Mouse (Mus musculus) embryonic stem cell, embryonic (primary cell): ENCODE results near the gene Fkbp1a.

Source experiments
- CTCF ChIA-PET, 4 experiments: fragments of 300-600 bp in 2 of 4; fragments of 350-600 bp in 2 of 4; sonication (Branson Sonifier 250); formaldehyde crosslinking; loops; one replicate each; lab custom pipeline; 2022; ENCODE audit warnings: inconsistent platforms in 2 of 4; lab: Charles Lee
- POLR2A ChIA-PET, 4 experiments: fragments of 300-600 bp in 2 of 4; fragments of 350-600 bp in 2 of 4; sonication (Branson Sonifier 250); formaldehyde crosslinking; loops; one replicate each; lab custom pipeline; 2022; ENCODE audit warnings: antibody characterized with exemption in 4 of 4, inconsistent platforms in 1 of 4; lab: Charles Lee

Gene Fkbp1a

GRCm38 (mm10) chr2:151536618-151536974, 5.7 kb upstream of the Fkbp1a start:
- ChIA-PET POLR2A (interaction anchor here in 2 of 4 experiments (0.6 to 1.9 kb wide), 4 partner anchors 12 to 17 kb away, joined by 3 to 7 read pairs (median 4); no protein-coding TSS in a partner anchor), CTCF (interaction anchor here in 1 of 4 experiments (0.5 kb wide), 1 partner anchor 44 kb away, joined by 4 read pairs; no protein-coding TSS in a partner anchor)

DNA sequence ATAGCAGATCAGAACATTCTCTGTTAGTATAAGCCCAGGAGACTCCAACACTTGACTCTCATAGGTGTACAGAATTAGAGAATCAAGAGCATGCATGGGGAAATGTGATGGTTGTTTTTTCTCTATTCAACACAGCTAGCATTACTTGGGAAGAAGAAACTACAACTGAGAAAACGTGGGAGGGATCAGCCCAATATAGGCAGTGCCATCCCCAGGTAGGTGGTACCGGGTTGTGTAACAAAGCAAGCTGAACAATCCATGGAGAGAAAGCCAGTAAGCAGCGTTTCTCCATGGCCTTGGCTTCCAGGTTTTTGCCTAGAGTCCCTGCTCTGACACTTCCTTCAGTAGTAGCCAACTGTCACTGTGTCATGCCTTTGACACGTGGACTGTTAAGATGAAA, 3.6 kb upstream of the Fkbp1a start:
- CTCF ChIA-PET: no interaction called here
- POLR2A ChIA-PET: interaction anchor here in 2 of 4 experiments (1.0 to 1.4 kb wide), 3 partner anchors 10 to 16 kb away, joined by 3 to 4 read pairs (median 4); no protein-coding TSS in a partner anchor

GRCm38 (mm10) chr2:151543063-151543895, 996 bp downstream of the Fkbp1a start:
- POLR2A ChIA-PET: interaction anchor here in 2 of 4 experiments (0.6 to 9.0 kb wide), 13 partner anchors 11 to 1040 kb away, joined by 3 to 98 read pairs (median 3); partner anchors contain the start of gene Snph (in 1 of the 2)
- CTCF ChIA-PET: interaction anchor here in 3 of 4 experiments (0.6 to 1.0 kb wide), 5 partner anchors 9 to 1029 kb away, joined by 3 to 5 read pairs (median 5); partner anchors contain the start of gene Defb21 (in 1 of the 3)

DNA sequence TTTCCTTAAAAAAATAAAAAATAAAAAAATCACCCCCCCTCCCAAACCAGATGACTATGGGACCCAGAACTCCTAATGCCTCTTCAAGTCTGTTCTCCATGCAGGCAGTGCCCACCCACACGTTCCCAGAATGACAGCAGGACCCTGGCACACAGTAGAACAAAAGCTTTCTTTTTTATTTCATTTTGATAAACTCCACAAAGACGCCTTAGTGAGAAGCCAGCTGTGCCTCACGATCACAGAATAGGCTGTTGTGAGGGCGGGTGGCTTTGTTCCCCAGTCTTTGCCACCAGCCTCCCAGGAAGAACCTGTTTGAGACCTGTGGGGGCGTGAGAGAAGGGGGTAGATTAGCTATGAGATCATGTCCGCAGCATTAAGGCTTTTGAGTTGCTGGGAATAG, 2.4 kb downstream of the Fkbp1a start:
- CTCF ChIA-PET: no interaction called here
- POLR2A ChIA-PET: interaction anchor here in 2 of 4 experiments (1.0 to 9.0 kb wide), 6 partner anchors 10 to 561 kb away, joined by 3 to 98 read pairs (median 6); partner anchors contain the start of genes Sdcbp2 (in 1 of the 2), Snph (in 1 of the 2) and Srxn1 (in 1 of the 2)

GRCm38 (mm10) chr2:151546571-151546970, 4.3 kb downstream of the Fkbp1a start:
- POLR2A ChIA-PET: interaction anchor here in 2 of 4 experiments (0.9 to 9.0 kb wide), 14 partner anchors 8 to 747 kb away, joined by 3 to 98 read pairs (median 3); partner anchors contain the start of genes Sdcbp2 (in 1 of the 2) and Tbc1d20 (in 1 of the 2)
- CTCF ChIA-PET: no interaction called here

- POLR2A ChIA-PET: interaction anchor here (0.5 to 9.0 kb wide), 15 partner anchors 8 to 1595 kb away, joined by 3 to 98 read pairs (median 3); partner anchors contain the start of gene Fkbp1a (in 1 of the 4)
These were observed 7.4 kb downstream of the Fkbp1a start for GRCm38 (mm10) chr2:151549615-151550121.

GRCm38 (mm10) chr2:151562930-151563921, 20.9 kb downstream of the Fkbp1a start:
- ChIA-PET CTCF (no interaction called here), POLR2A (interaction anchor here in 1 of 4 experiments (0.5 to 2.2 kb wide), 5 partner anchors 8 to 804 kb away, joined by 3 to 8 read pairs (median 3); no protein-coding TSS in a partner anchor)

More at GRCm38 (mm10) chr2:151549615-151550121, 7.4 kb downstream of the Fkbp1a start:
- CTCF ChIA-PET: no interaction called here

GRCm38 (mm10) chr2:151564006-151564405, 21.7 kb downstream of the Fkbp1a start:
- POLR2A ChIA-PET: interaction anchor here in 2 of 4 experiments (0.5 to 2.2 kb wide), 4 partner anchors 9 to 803 kb away, joined by 3 to 8 read pairs (median 6); no protein-coding TSS in a partner anchor
- CTCF ChIA-PET: no interaction called here

DNA sequence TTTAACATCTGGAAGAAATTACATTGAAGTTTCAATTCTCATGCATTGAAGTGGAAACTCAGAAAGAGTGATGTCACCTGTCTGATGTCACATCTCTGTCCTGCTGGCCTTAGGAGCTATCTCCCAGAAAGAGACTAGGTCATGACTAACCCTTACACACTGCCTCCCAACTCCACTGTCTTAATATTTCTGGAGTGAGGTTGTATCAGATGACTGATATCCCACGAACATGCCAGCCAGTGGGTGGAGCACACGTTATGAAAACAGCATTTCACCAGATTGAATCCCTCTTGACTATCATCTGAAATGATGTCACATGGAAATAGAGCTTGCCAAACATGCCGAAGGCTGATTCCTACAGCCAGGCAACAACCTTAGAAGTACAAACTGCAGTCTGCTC, 22.7 kb downstream of the Fkbp1a start:
- ChIA-PET CTCF (no interaction called here), POLR2A (interaction anchor here in 3 of 4 experiments (0.6 to 2.2 kb wide), 7 partner anchors 9 to 766 kb away, joined by 3 to 8 read pairs (median 3); no protein-coding TSS in a partner anchor)

- POLR2A ChIA-PET: interaction anchor here in 1 of 4 experiments (0.7 to 1.4 kb wide), 2 partner anchors 8 to 23 kb away, joined by 4 read pairs; no protein-coding TSS in a partner anchor
- CTCF ChIA-PET: no interaction called here
These were observed 24.6 kb downstream of the Fkbp1a start for GRCm38 (mm10) chr2:151566856-151567255.

- CTCF ChIA-PET: no interaction called here
- POLR2A ChIA-PET: interaction anchor here in 2 of 4 experiments (0.5 to 1.6 kb wide), 8 partner anchors 11 to 27 kb away, joined by 3 to 7 read pairs (median 4); partner anchors contain the start of gene Fkbp1a (in 1 of the 2)
These were observed 27.2 kb downstream of the Fkbp1a start for GRCm38 (mm10) chr2:151569452-151569851.

DNA sequence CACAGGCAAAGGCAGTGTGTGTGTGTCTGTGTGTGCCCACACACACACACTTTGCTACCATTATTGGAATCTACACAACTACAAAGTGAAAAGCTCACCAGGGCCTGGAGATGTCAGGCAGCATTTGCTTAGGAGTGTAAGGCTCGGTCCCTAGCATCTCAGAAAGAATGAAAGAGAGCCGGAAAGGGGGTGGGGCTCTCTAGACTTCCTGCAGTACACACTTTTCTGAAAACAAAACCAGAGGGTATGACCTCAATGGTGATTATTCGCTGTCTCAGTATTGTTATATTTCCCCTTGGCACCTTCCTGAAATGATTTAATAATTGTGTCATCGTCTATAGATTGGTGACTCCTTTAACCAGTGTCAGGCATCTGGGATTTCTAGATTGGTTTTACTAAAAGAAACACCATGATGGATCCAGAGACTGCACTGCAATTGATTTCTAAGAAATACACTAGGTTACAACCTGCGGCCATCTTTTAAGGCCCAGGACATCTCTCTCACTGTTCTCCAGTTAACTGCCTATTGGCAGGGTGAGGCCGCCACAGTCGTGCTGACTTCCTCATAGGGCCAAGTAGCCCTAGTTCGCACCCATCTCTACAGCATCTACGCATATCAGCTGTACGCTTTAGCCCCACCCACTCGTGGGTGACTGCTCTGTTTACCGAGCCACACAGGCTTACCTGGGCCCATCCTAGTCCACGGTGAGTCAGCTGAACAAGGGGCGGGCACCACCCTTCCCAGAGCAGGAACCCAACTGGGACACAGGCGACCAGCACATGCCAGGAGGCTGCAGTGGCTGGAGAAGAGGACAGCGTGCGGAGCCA, 29.8 kb downstream of the Fkbp1a start, which contains the start of gene Sdcbp2:
Gene Sdcbp2, plus strand, starts transcription at position 750 of the 828 bp plus-strand sequence.
- POLR2A ChIA-PET: interaction anchor here in 2 of 4 experiments (0.7 to 1.6 kb wide), 7 partner anchors 16 to 130 kb away, joined by 3 to 7 read pairs (median 3); partner anchors contain the start of genes Fkbp1a (in 1 of the 2), Snph (in 1 of the 2) and Tmem74b (in 1 of the 2)

GRCm38 (mm10) chr2:151573667-151574066, 31.4 kb downstream of the Fkbp1a start:
- POLR2A ChIA-PET: interaction anchor here in 1 of 4 experiments (0.6 to 1.9 kb wide), 4 partner anchors 18 to 229 kb away, joined by 4 to 7 read pairs (median 6); no protein-coding TSS in a partner anchor
- CTCF ChIA-PET: interaction anchor here in 1 of 4 experiments (0.7 kb wide), 1 partner anchor 16 kb away, joined by 5 read pairs; no protein-coding TSS in a partner anchor

More for the DNA sequence above, 29.8 kb downstream of the Fkbp1a start, which contains the start of gene Sdcbp2:
- CTCF ChIA-PET: no interaction called here

- POLR2A ChIA-PET: interaction anchor here in 3 of 4 experiments (0.6 to 2.7 kb wide), 9 partner anchors 19 to 535 kb away, joined by 3 to 15 read pairs (median 3); partner anchors contain the start of genes Fkbp1a (in 2 of the 3), Nanp (in 1 of the 3) and Ninl (in 1 of the 3)
- CTCF ChIA-PET: interaction anchor here in 3 of 4 experiments (0.6 to 1.0 kb wide), 3 partner anchors 19 to 58 kb away, joined by 3 to 5 read pairs (median 4); partner anchors contain the start of gene Snph (in 1 of the 3)
These were observed 32.3 kb downstream of the Fkbp1a start for GRCm38 (mm10) chr2:151574607-151575006.

DNA sequence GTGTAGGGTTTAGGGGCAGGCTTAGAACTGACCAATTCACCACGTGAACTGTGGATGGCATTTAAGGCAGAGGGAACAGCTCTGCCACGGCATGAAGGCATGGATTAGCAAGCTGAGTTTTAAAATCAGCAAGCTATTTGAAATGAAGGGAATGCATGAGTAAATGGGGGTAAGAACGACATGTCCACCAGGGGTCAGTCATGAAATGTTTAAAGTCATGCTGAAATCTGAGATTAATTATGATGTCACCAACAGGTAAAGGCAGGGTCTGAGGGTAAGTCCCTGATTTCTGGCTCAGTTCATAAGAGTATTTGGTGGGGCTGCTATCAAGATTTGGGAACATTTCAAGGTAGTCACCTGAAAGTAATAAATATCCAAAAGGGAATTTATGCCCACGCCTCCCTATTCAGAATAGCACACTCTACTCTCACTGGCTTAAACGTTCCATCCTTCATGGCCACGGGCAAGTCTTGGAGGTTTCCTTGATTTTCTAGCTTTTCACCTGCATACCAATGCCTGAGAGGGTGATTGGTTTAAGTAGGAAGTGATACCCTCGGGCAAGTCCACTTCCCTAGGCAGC, 32.9 kb downstream of the Fkbp1a start:
- ChIA-PET POLR2A (interaction anchor here in 3 of 4 experiments (0.6 to 2.7 kb wide), 16 partner anchors 19 to 536 kb away, joined by 3 to 15 read pairs (median 4); partner anchors contain the start of genes Fkbp1a (in 3 of the 3), Nanp (in 1 of the 3), Ninl (in 1 of the 3) and Snph (in 1 of the 3)), CTCF (interaction anchor here in 3 of 4 experiments (0.6 to 1.2 kb wide), 4 partner anchors 20 to 173 kb away, joined by 3 to 5 read pairs (median 4); partner anchors contain the start of gene Snph (in 1 of the 3))
